In the genomic region with DNA sequence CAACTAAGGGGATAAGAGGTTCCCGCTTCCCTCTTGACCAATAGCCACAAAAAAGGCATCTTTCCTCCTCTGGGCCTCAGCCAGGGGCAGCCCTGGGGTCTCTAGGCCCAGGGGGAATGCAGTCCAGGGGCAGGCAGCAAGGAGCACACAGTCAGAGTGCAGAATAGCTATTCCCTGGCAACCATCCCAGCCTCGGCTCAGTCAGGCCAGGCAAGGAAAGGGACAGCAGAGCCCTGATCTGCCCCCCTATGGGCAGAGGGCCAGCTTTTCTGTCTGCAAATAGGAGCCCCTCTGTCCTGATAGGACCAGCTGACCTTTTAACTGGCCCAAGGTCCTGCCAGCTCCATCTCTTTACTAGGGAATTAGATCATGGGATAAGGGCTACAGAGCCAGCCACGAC, we compare ENCODE assay signal across 9 mouse cellular contexts.
A peak's percentile ranks its signal among the peaks of the same experiment; 100 is the strongest.
DNase-seq lines count a peak whose midpoint lies in the region; ATAC-seq lines count a peak whose summit lies in the region.
"Had no signal": no experiment of that assay in that cellular context is flagged by ENCODE, and none has a peak within 500 bp of the region (broad histone marks: within the 10 kb centered on the region; RNA-seq: fewer than 3 reads in every experiment).

No protein-coding gene starts in this region.

- H3K36me3 ChIP-seq in kidney, embryonic 15.5 days, result peaks cover 81% of the 10 kb centered on the region
- H3K36me3 ChIP-seq in kidney, embryonic 14.5 days (ENCODE audit: control insufficient read depth, insufficient read depth, low read length), result peaks cover 42% of the 10 kb centered on the region
- peaks cover 97% of the 10 kb centered on the region for H3K36me3 ChIP-seq in heart, embryonic 12.5 days
- peaks cover 75% of the 10 kb centered on the region for H3K36me3 ChIP-seq in liver, embryonic 12.5 days

- peaks cover 14% of the 10 kb centered on the region for H3K4me1 ChIP-seq in kidney, embryonic 15.5 days
- no peaks in the 10 kb centered on the region for H3K4me1 ChIP-seq in kidney, embryonic 14.5 days (ENCODE audit: control insufficient read depth, insufficient read depth, low read length)
- peaks cover 59% of the 10 kb centered on the region for H3K4me1 ChIP-seq in heart, embryonic 12.5 days (replicated peaks)
- H3K4me1 ChIP-seq in liver, embryonic 12.5 days, result no peaks in the 10 kb centered on the region

- H3K9ac ChIP-seq in kidney, embryonic 15.5 days, result no peak overlapping the region
- H3K9ac ChIP-seq in kidney, embryonic 14.5 days (ENCODE audit: low read depth, low read length), result no peak overlapping the region
- peak overlapping the region; percentile 3; the same call in 1 of the 2 replicates for H3K9ac ChIP-seq in heart, embryonic 12.5 days
- no peak overlapping the region for H3K9ac ChIP-seq in liver, embryonic 12.5 days

- H3K4me3 ChIP-seq in kidney, embryonic 15.5 days (replicated peaks), result no peak overlapping the region
- no peak overlapping the region for H3K4me3 ChIP-seq in kidney, embryonic 14.5 days (ENCODE audit: low read length)
- no peak overlapping the region for H3K4me3 ChIP-seq in heart, embryonic 12.5 days
- H3K4me3 ChIP-seq in liver, embryonic 12.5 days, result no peak overlapping the region
- H3K4me3 ChIP-seq: megakaryocyte, embryonic 14.5 days had no signal

- ATAC-seq in kidney, embryonic 15.5 days (replicated peaks; ENCODE audit: low FRiP score), result 0 out of 2 replicates have a peak, but pooled peaks have one; percentile 33
- ATAC-seq in kidney, embryonic 14.5 days (ENCODE audit: low FRiP score, low TSS enrichment), result no peak
- ATAC-seq in heart, embryonic 12.5 days (ENCODE audit: insufficient number of reproducible peaks, low FRiP score), result peak; percentile 64
- no peak for ATAC-seq in liver, embryonic 12.5 days
- no peak for ATAC-seq in activated CD4-positive, CD25-positive, alpha-beta regulatory T cell, adult 4 months

- H3K9me3 ChIP-seq in kidney, embryonic 15.5 days (replicated peaks), result no peaks in the 10 kb centered on the region
- H3K9me3 ChIP-seq in kidney, embryonic 14.5 days (ENCODE audit: control insufficient read depth, low read length), result no peaks in the 10 kb centered on the region
- H3K9me3 ChIP-seq in heart, embryonic 12.5 days (replicated peaks), result no peaks in the 10 kb centered on the region
- H3K9me3 ChIP-seq in liver, embryonic 12.5 days (replicated peaks), result no peaks in the 10 kb centered on the region
- H3K9me3 ChIP-seq: megakaryocyte, embryonic 14.5 days had no signal

- H3K27me3 ChIP-seq in kidney, embryonic 15.5 days, result no peaks in the 10 kb centered on the region
- H3K27me3 ChIP-seq in kidney, embryonic 14.5 days (ENCODE audit: control insufficient read depth, insufficient read depth, low read length), result no peaks in the 10 kb centered on the region
- H3K27me3 ChIP-seq in heart, embryonic 12.5 days (replicated peaks), result no peaks in the 10 kb centered on the region
- no peaks in the 10 kb centered on the region for H3K27me3 ChIP-seq in liver, embryonic 12.5 days (replicated peaks)

- intact Hi-C loops in left cerebral cortex, postnatal 14 days (cut with DNase I), result no loop called here

- H3K4me2 ChIP-seq in kidney, embryonic 15.5 days, result no peak overlapping the region
- H3K4me2 ChIP-seq in kidney, embryonic 14.5 days (replicated peaks; ENCODE audit: low read depth, low read length), result no peak overlapping the region
- no peak overlapping the region for H3K4me2 ChIP-seq in heart, embryonic 12.5 days
- no peak overlapping the region for H3K4me2 ChIP-seq in liver, embryonic 12.5 days

- DNase-seq in cerebellum, postnatal 10 days, result peak; percentile 69 to 77
- DNase-seq in left cerebral cortex, postnatal 14 days (ENCODE audit: low spot score in 2 of 2), result peak; percentile 37 to 54
- DNase-seq in embryo, embryonic 10 days (ENCODE audit: low spot score), result no peak

- no peak overlapping the region for H3K27ac ChIP-seq in kidney, embryonic 15.5 days
- H3K27ac ChIP-seq in kidney, embryonic 14.5 days (ENCODE audit: low read depth, low read length), result no peak overlapping the region
- peak overlapping the region; percentile 70 for H3K27ac ChIP-seq in heart, embryonic 12.5 days (ENCODE audit: poor library complexity, severe bottlenecking)
- H3K27ac ChIP-seq in liver, embryonic 12.5 days, result no peak overlapping the region

- 74% methylated on average over 3 of the region's 3 CpGs for WGBS in kidney, embryonic 15.5 days
- WGBS in kidney, embryonic 14.5 days, result 71% methylated on average over 3 of the region's 3 CpGs
- WGBS in heart, embryonic 12.5 days, result 41% methylated on average over 3 of the region's 3 CpGs
- 63% methylated on average over 3 of the region's 3 CpGs for WGBS in liver, embryonic 12.5 days (ENCODE audit: insufficient replicate concordance)

Comparison
In these comparisons a context has a peak if more than half of its experiments do, and no peak if none do; other contexts are left out.
1. ATAC-seq: peak in kidney, embryonic 15.5 days (single experiment) and heart, embryonic 12.5 days (single experiment); none in kidney, embryonic 14.5 days (single experiment), liver, embryonic 12.5 days (single experiment) and activated CD4-positive, CD25-positive, alpha-beta regulatory T cell, adult 4 months (single experiment).